Mouse (Mus musculus) bone marrow, adult 2 months (tissue): ENCODE measurements around the gene Tnip1.

Experiments used
- CTCF ChIP-seq: fragments of 200-500 bp; IDR thresholded peaks from 2 replicates; pipeline ENCODE4 v1.5.1; 2011; ENCODE audit warnings: low read length, control low read depth; ENCODE audit not compliant: control insufficient read depth, insufficient read depth
- POLR2A ChIP-seq: fragments of 200-500 bp; IDR thresholded peaks from 2 replicates; pipeline ENCODE4 v1.6.1; 2011; ENCODE audit warnings: low read depth, mild to moderate bottlenecking, control low read depth, low read length, borderline replicate concordance; ENCODE audit not compliant: control insufficient read depth

DNA sequence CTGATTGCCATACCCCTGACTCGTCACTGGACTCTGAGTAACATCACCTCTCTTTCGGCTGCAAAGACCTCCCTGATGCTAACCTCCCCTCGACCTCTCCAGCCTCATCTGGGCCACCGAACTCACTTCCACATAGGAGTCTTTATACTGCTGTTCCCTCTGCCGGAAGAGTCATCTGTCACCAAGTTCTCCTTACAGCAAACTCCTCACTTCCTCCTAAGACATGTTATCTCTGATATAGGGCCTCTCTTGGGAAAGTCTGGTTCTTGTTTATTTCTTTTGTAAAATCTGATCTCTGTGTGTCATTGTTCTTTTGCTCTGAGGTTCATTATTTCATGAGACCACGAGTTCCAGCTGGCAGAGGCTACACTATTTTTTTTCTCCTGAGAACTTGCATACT, 45.5 kb upstream of the Tnip1 start:
- TF ChIP-seq CTCF, result no peak
- no peak for TF ChIP-seq POLR2A
